Mouse (Mus musculus) small intestine, adult 2 months (tissue): Measurements from ENCODE around the gene Ceacam9. TPM values are rescaled to one million over a fixed set of nuclear protein-coding genes. Genes with fewer than 3 reads are reported as not detected.
"Not testable (repeated sequence)": the region's sequence is repeated elsewhere in the genome, so short reads cannot be mapped to it uniquely, and the experiment has no call there.

Source experiments
- H3K27ac ChIP-seq: fragments of 200-500 bp; 2 replicates; pipeline ENCODE4 v1.5.1; 2012; ENCODE audit warnings: low read depth, low read length, control low read depth, inconsistent platforms; ENCODE audit not compliant: insufficient read depth
- H3K27me3 ChIP-seq: fragments of 200-500 bp; 2 replicates; pipeline ENCODE4 v1.6.1; 2012; ENCODE audit warnings: mild to moderate bottlenecking, moderate library complexity, low read length, inconsistent platforms; ENCODE audit not compliant: control insufficient read depth, insufficient read depth
- H3K36me3 ChIP-seq: fragments of 200-500 bp; 2 replicates; pipeline ENCODE4 v1.6.1; 2012; ENCODE audit warnings: mild to moderate bottlenecking, low read length, control low read depth, inconsistent platforms; ENCODE audit not compliant: control insufficient read depth, insufficient read depth
- H3K4me1 ChIP-seq: fragments of 200-500 bp; 2 replicates; pipeline ENCODE4 v1.6.1; 2012; ENCODE audit warnings: low read length, inconsistent platforms, mixed read lengths; ENCODE audit not compliant: control insufficient read depth, insufficient read depth, insufficient read length
- H3K4me3 ChIP-seq: fragments of 200-500 bp; 2 replicates; pipeline ENCODE4 v1.5.1; 2012; ENCODE audit warnings: low read depth, mild to moderate bottlenecking, control low read depth, inconsistent platforms, low read length, moderate library complexity
- CTCF ChIP-seq: fragments of 200-500 bp; IDR thresholded peaks from 2 replicates; pipeline ENCODE4 v1.5.1; 2012; ENCODE audit warnings: low read depth, mild to moderate bottlenecking, control low read depth, inconsistent platforms, low read length, moderate library complexity, mixed read lengths; ENCODE audit not compliant: insufficient replicate concordance, insufficient read length; ENCODE audit errors: extremely low read depth
- POLR2A ChIP-seq: fragments of 200-500 bp; IDR thresholded peaks from 2 replicates; pipeline ENCODE4 v1.6.1; 2012; ENCODE audit warnings: low read depth, mild to moderate bottlenecking, control low read depth, inconsistent platforms, low read length, moderate library complexity
- WGBS: fragments of 180-500 bp; shearing (Covaris S2); methylation state at CpG from one replicate; pipeline ENCODE4 v1.1.7; 2018; 5-methylcytosine and 5-hydroxymethylcytosine counted together
- polyA plus RNA-seq: library from polyadenylated mRNA; depleted of rRNA; stranded (reverse); fragments of >200 nt; gene quantifications from 2 replicates; pipeline ENCODE4 v1.2.3, GENCODE M21; 2012

Gene Ceacam9
- polyA plus RNA-seq, 1 experiment = not detected

GRCm38 (mm10) chr7:16700583-16700982 lies 21.1 kb upstream of the Ceacam9 start:
- H3K36me3 ChIP-seq = no peaks in the 10 kb centered on the region
- H3K4me3 ChIP-seq = no peak overlapping the region
- H3K27me3 ChIP-seq = no peaks in the 10 kb centered on the region
- TF ChIP-seq POLR2A (no peak), CTCF (no peak)
- no peaks in the 10 kb centered on the region for H3K4me1 ChIP-seq
- no peak overlapping the region; the same call in 1 of the 2 replicates for H3K27ac ChIP-seq
- 63% methylated on average over 5 of the region's 5 CpGs for WGBS

DNA sequence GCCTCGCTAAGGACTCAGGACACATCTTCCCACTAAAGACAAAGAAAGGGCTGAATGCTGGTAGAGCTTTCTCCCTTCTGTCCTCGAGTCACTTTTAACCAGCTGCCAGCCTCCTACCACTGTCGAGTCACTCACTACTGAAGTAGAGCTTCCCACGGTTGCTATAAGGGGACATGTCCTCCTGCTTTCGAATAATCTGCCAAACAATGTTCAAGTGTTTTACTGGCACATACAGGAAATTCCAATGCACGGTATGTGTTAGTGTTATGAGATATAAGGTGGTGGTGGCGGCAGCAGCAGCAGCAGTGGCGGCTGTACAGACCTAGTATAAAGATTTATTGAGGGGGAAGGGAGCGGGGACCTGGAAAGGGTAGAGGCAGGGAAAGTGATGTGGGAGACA lies 15.3 kb upstream of the Ceacam9 start:
- H3K4me3 ChIP-seq = no peak overlapping the region
- H3K4me1 ChIP-seq = no peaks in the 10 kb centered on the region
- 39% methylated on average over 9 of the region's 9 CpGs for WGBS
- H3K27ac ChIP-seq = no peak overlapping the region
- no peaks in the 10 kb centered on the region for H3K36me3 ChIP-seq
- TF ChIP-seq POLR2A = no peak
- no peak for TF ChIP-seq CTCF
- H3K27me3 ChIP-seq = no peaks in the 10 kb centered on the region

GRCm38 (mm10) chr7:16708244-16708643 lies 13.5 kb upstream of the Ceacam9 start:
- TF ChIP-seq POLR2A = no peak
- no peak for TF ChIP-seq CTCF
- WGBS = 24% methylated on average over 9 of the region's 9 CpGs
- no peaks in the 10 kb centered on the region for H3K36me3 ChIP-seq
- H3K27me3 ChIP-seq = no peaks in the 10 kb centered on the region
- no peaks in the 10 kb centered on the region for H3K4me1 ChIP-seq
- H3K27ac ChIP-seq = no peak overlapping the region
- no peak overlapping the region for H3K4me3 ChIP-seq

DNA sequence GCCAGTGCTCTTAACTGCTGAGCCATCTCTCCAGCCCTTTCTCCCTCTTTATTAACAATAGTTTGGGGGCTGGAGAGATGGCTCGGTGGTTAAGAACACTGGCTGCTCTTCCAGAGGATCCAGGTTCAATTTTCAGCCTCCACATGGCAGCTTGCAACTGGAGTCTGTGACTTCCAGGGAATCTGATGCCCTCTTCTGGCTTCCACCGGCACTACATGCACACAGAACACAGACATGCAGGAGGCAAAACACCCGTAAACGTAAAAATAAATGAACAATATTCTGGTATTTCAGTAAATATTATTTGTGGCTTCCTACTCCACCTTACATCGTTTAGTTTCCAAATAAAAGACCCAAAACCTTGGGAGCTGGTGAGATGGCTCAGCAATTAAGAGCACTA lies 11.1 kb upstream of the Ceacam9 start:
- TF ChIP-seq CTCF = peak; percentile 25; the same call in 1 of the 2 replicates
- no peak for TF ChIP-seq POLR2A
- no peaks in the 10 kb centered on the region for H3K36me3 ChIP-seq
- 74% methylated on average over 5 of the region's 5 CpGs for WGBS
- no peaks in the 10 kb centered on the region for H3K27me3 ChIP-seq
- H3K4me3 ChIP-seq = no peak overlapping the region
- no peaks in the 10 kb centered on the region for H3K4me1 ChIP-seq
- no peak overlapping the region for H3K27ac ChIP-seq

DNA sequence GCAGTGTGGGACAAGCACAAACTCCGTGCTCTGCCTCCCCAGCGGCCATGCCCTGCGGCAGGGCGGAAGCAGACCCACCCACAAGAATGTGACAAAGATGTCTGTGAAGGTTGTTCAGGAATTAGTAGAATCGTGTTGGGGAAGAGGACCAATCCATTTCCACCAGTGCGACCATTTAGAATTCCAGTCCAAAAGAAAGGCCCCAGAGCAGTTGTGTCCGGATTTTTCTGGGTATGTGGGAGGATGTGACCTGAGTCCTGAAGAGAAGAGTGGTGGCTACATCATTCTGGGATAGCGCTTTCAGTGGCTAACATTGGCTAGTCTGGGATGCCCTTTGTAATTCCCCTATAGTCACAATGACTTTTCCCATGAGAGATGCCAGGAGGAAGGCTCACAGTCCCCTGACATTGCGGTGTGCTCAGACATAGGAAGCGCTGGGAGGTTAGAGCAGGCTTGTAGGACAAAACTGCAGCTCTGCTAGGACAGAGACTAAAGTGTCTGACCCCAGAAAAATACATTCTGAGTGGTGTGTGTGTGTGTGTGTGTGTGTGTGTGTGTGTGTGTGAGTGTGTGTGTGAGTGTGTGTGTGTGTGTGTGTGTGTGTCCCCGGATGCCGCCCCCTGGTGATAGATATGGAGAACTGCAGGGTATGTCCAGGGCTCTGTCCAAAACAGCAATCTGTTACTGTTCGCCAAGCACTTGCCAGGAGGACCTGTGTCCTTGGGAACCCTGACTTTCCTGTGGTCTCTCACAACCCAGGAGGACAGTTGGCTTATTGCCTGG lies 8.9 kb upstream of the Ceacam9 start:
- WGBS = 71% methylated on average over 13 of the region's 13 CpGs
- Histone ChIP-seq H3K27ac (no peak overlapping the region), H3K4me1 (no peaks in the 10 kb centered on the region), H3K4me3 (no peak overlapping the region), H3K36me3 (no peaks in the 10 kb centered on the region), H3K27me3 (no peaks in the 10 kb centered on the region)
- TF ChIP-seq CTCF (no peak), POLR2A (no peak)

DNA sequence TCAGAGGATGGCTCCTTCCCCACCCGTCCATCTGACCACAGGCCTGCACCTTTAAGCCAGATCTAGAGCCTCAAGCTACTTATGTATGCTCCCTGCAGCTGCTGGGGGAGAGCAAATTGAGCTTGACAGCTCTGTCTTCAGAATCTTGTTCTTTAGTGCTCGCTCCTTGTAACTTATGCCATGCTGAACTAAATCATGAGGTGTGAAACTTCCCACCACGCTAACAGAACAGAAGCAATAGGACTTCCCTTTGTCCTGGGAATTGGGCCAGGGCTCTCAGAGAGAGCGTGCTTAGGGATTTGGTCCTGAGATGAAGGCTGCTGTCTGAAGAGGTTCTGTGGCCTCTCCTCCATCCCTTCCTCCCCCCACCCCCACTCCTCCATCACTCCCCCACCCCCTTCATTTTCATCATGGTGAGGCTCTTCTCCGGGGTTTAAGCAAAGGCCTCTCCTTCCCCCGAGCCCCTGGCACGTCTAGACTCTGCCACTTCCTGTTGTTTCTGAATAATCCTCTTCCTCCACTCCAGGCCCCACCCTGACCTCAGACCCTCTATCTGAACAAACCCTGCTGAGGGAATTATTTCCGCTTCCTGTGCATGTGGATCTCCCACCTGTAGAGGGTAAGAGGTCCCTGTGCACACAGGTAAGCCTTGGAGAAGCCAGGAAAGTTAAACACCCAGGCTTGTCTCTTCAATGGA lies 5.1 kb upstream of the Ceacam9 start:
- H3K27me3 ChIP-seq, H3K4me1 ChIP-seq, H3K27ac ChIP-seq, H3K36me3 ChIP-seq, H3K4me3 ChIP-seq: not testable (repeated sequence)
- 45% methylated on average over 8 of the region's 8 CpGs for WGBS

DNA sequence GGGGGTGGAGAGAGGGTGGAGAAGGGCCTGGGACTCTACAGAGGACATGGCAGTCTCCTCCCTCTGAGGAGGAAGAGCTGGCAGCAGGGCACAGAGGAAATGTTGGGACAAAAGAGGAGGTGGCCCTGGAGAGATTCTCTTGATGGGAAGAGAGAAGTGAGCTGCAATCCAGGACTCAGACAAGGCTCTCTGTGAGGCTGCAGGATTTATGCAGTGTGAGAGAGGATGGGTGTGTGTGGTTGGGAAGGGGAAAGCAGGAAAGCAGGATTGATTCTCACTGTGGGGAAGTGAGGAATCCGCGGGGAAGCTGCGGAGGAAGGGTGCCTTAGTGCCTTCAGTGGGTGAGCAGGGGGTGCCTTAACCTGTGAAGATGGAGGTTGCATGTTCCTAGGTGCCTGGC lies 761 bp downstream of the Ceacam9 start:
- H3K36me3 ChIP-seq, H3K27ac ChIP-seq, H3K4me1 ChIP-seq, H3K27me3 ChIP-seq, H3K4me3 ChIP-seq: not testable (repeated sequence)
- WGBS = 56% methylated on average over 3 of the region's 3 CpGs
